Mouse (Mus musculus): ENCODE data around the gene T. TPM values are rescaled to one million over a fixed set of nuclear protein-coding genes. Genes with fewer than 3 reads are reported as not detected.

Gene T
- polyA plus RNA-seq, 1 experiment from 2014 or later = 0.12 TPM

DNA sequence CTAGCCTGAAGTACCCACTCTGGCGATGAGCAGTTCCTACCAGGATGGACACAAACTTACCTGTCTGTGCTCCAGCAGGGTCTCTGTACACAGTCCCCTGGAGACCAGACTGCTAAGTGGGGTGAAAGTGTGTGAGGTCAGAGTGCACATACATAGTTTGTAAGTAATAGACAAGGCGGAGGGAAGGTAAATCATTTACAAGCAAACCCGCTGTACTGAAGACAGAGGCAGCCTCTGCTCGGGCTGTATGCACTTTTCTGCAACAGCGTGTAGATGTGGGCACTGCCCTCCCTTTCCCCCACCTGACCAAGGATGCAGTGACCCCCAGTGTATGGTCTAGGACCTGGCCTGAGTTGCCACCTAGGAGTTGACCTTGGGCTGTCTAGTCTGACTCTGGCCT, 20.6 kb upstream of the T start:
- no peaks in the 10 kb centered on the region for H3K36me3 ChIP-seq (ENCODE audit: control insufficient read depth, insufficient read depth)
- peak; percentile 51; the same call in 1 of the 2 replicates for ATAC-seq
- no peak overlapping the region for H3K27ac ChIP-seq (ENCODE audit: low read depth, low read length)
- peaks cover 2% of the 10 kb centered on the region for H3K4me1 ChIP-seq (replicated peaks; ENCODE audit: control insufficient read depth, insufficient read depth, low read length)
- H3K27me3 ChIP-seq (replicated peaks; ENCODE audit: control insufficient read depth, insufficient read depth, low read length) = no peaks in the 10 kb centered on the region
- 33% methylated on average over 5 of the region's 5 CpGs for whole genome bisulfite sequencing
- no peak overlapping the region for H3K4me3 ChIP-seq (ENCODE audit: low read depth, low read length)
- peak overlapping the region; percentile 51 for H3K4me2 ChIP-seq (replicated peaks; ENCODE audit: low read depth)
- no peak for TF ChIP-seq CTCF (IDR thresholded peaks at IDR 0.05; ENCODE audit: low read depth)
- H3K9me3 ChIP-seq (ENCODE audit: control insufficient read depth) = no peaks in the 10 kb centered on the region
- no peak overlapping the region for H3K9ac ChIP-seq (ENCODE audit: low read depth, low read length)

DNA sequence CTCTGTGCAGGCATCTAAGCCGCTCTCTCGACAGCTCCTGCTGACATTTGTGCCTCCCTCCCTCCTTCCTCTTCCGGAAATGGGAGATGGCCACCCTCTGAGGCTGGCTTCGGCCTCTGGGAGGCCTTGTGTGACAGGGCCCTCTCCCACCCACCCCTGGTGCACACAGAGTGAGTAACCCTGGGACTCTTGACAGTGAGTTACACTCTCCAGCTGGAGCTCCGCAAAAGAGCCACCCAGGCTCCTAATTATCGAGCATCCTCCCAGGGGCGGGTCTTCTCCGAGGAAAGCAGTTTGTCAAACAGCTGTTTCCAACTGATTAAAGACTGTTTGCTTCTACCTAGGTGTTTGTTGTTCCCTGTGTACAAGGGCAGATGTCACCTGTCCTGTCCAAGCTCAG, 18.7 kb upstream of the T start:
- WGBS = 48% methylated on average over 8 of the region's 8 CpGs
- Histone ChIP-seq H3K27me3 (replicated peaks; ENCODE audit: control insufficient read depth, insufficient read depth, low read length) (no peaks in the 10 kb centered on the region), H3K4me3 (ENCODE audit: low read depth, low read length) (no peak overlapping the region), H3K36me3 (ENCODE audit: control insufficient read depth, insufficient read depth) (no peaks in the 10 kb centered on the region), H3K27ac (ENCODE audit: low read depth, low read length) (no peak overlapping the region), H3K4me1 (replicated peaks; ENCODE audit: control insufficient read depth, insufficient read depth, low read length) (peaks cover 2% of the 10 kb centered on the region), H3K4me2 (replicated peaks; ENCODE audit: low read depth) (no peak overlapping the region), H3K9me3 (ENCODE audit: control insufficient read depth) (no peaks in the 10 kb centered on the region), H3K9ac (ENCODE audit: low read depth, low read length) (no peak overlapping the region)
- no peak for ATAC-seq
- no peak for TF ChIP-seq CTCF (IDR thresholded peaks at IDR 0.05; ENCODE audit: low read depth)

DNA sequence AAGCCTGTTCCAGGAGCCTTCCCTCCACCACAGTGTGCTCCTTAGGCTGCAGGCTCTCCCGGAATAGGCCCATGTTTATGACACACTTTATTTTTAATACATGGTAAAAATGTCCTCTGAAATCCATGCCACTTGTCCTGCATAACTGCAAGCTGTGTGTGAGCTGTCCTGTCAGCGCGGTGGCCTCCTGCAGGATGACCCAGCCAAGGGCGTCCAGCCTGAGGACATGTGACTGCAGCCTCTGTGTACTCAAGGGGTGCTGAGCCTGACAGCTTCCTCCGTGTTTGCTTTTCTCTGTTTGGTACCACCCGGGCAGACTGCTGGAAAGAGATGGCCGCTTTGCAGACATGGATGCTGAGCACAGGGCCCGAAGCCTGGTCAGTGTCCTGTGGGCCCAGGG, 17.4 kb upstream of the T start:
- no peak for TF ChIP-seq CTCF (IDR thresholded peaks at IDR 0.05; ENCODE audit: low read depth)
- Histone ChIP-seq H3K36me3 (ENCODE audit: control insufficient read depth, insufficient read depth) (no peaks in the 10 kb centered on the region), H3K27ac (ENCODE audit: low read depth, low read length) (no peak overlapping the region), H3K9me3 (ENCODE audit: control insufficient read depth) (no peaks in the 10 kb centered on the region), H3K27me3 (replicated peaks; ENCODE audit: control insufficient read depth, insufficient read depth, low read length) (no peaks in the 10 kb centered on the region), H3K4me1 (replicated peaks; ENCODE audit: control insufficient read depth, insufficient read depth, low read length) (peaks cover 2% of the 10 kb centered on the region), H3K4me2 (replicated peaks; ENCODE audit: low read depth) (no peak overlapping the region), H3K4me3 (ENCODE audit: low read depth, low read length) (no peak overlapping the region), H3K9ac (ENCODE audit: low read depth, low read length) (no peak overlapping the region)
- ATAC-seq = no peak
- 60% methylated on average over 8 of the region's 8 CpGs for WGBS

DNA sequence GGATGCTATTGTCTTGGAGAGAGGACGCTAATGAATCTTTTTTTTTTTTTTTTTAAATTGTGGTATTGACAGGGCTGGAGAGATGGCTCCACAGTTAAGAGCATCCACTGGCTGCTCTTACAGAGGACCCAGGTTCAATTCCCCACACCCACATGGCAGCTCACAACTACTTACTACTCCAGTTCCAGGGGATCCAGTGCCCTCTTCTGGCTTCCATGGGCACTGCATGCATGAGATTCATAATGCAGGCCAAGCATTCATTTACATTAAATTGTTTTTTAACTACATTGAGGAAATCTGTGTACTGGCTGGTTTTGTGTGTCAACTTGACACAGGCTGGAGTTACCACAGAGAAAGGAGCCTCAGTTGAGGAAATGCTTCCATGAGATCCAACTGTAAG, 13.5 kb upstream of the T start:
- Histone ChIP-seq H3K9ac (ENCODE audit: low read depth, low read length) (no peak overlapping the region), H3K4me1 (replicated peaks; ENCODE audit: control insufficient read depth, insufficient read depth, low read length) (no peaks in the 10 kb centered on the region), H3K9me3 (ENCODE audit: control insufficient read depth) (no peaks in the 10 kb centered on the region), H3K36me3 (ENCODE audit: control insufficient read depth, insufficient read depth) (no peaks in the 10 kb centered on the region), H3K27ac (ENCODE audit: low read depth, low read length) (no peak overlapping the region), H3K4me2 (replicated peaks; ENCODE audit: low read depth) (no peak overlapping the region), H3K27me3 (replicated peaks; ENCODE audit: control insufficient read depth, insufficient read depth, low read length) (no peaks in the 10 kb centered on the region), H3K4me3 (ENCODE audit: low read depth, low read length) (no peak overlapping the region)
- ATAC-seq = no peak
- WGBS = 63% methylated on average over 1 of the region's 1 CpGs
- peak; percentile 53 for TF ChIP-seq CTCF (IDR thresholded peaks at IDR 0.05; ENCODE audit: low read depth)

- no peak overlapping the region for H3K27ac ChIP-seq (ENCODE audit: low read depth, low read length)
- H3K4me1 ChIP-seq (replicated peaks; ENCODE audit: control insufficient read depth, insufficient read depth, low read length) = no peaks in the 10 kb centered on the region
- no peaks in the 10 kb centered on the region for H3K36me3 ChIP-seq (ENCODE audit: control insufficient read depth, insufficient read depth)
- 37% methylated on average over 5 of the region's 5 CpGs for WGBS
- no peaks in the 10 kb centered on the region for H3K27me3 ChIP-seq (replicated peaks; ENCODE audit: control insufficient read depth, insufficient read depth, low read length)
- no peak overlapping the region for H3K4me2 ChIP-seq (replicated peaks; ENCODE audit: low read depth)
- no peak overlapping the region for H3K9ac ChIP-seq (ENCODE audit: low read depth, low read length)
- ATAC-seq = no peak
- H3K9me3 ChIP-seq (ENCODE audit: control insufficient read depth) = no peaks in the 10 kb centered on the region
- H3K4me3 ChIP-seq (ENCODE audit: low read depth, low read length) = no peak overlapping the region
- no peak for TF ChIP-seq CTCF (IDR thresholded peaks at IDR 0.05; ENCODE audit: low read depth)
Measured at GRCm38 (mm10) chr17:8421517-8421916, 12.7 kb upstream of the T start.

DNA sequence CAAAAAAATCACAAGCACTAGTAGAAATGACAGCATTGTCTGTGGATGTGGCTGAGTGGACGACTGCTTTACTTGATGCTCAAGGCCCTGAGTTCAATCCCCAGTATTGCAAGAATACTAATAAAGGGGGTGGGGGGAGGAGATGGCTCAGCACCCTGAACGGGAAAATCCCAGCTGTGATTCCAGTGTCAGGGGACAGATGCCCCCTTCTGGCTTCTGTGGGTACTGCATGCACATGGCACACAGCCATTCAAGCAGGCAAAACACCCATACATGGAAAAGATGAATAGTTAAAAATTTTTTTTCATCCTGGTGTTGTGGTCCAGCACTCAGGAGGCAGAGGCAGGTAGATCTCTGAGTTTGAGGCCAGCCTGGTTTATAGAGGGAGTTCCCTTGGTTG, 10.9 kb upstream of the T start:
- H3K36me3 ChIP-seq (ENCODE audit: control insufficient read depth, insufficient read depth) = no peaks in the 10 kb centered on the region
- no peak overlapping the region for H3K4me2 ChIP-seq (replicated peaks; ENCODE audit: low read depth)
- no peak overlapping the region for H3K9ac ChIP-seq (ENCODE audit: low read depth, low read length)
- ATAC-seq = no peak
- 55% methylated on average over 2 of the region's 2 CpGs for WGBS
- TF ChIP-seq CTCF (IDR thresholded peaks at IDR 0.05; ENCODE audit: low read depth) = peak; percentile 70
- no peaks in the 10 kb centered on the region for H3K9me3 ChIP-seq (ENCODE audit: control insufficient read depth)
- H3K4me3 ChIP-seq (ENCODE audit: low read depth, low read length) = no peak overlapping the region
- no peak overlapping the region for H3K27ac ChIP-seq (ENCODE audit: low read depth, low read length)
- H3K27me3 ChIP-seq (replicated peaks; ENCODE audit: control insufficient read depth, insufficient read depth, low read length) = peaks cover 7% of the 10 kb centered on the region
- H3K4me1 ChIP-seq (replicated peaks; ENCODE audit: control insufficient read depth, insufficient read depth, low read length) = no peaks in the 10 kb centered on the region

GRCm38 (mm10) chr17:8429436-8429835, 4.8 kb upstream of the T start:
- no peak for TF ChIP-seq CTCF (IDR thresholded peaks at IDR 0.05; ENCODE audit: low read depth)
- Histone ChIP-seq H3K27me3 (replicated peaks; ENCODE audit: control insufficient read depth, insufficient read depth, low read length) (peaks cover 67% of the 10 kb centered on the region), H3K4me2 (replicated peaks; ENCODE audit: low read depth) (no peak overlapping the region), H3K9me3 (ENCODE audit: control insufficient read depth) (no peaks in the 10 kb centered on the region), H3K4me3 (ENCODE audit: low read depth, low read length) (no peak overlapping the region), H3K27ac (ENCODE audit: low read depth, low read length) (no peak overlapping the region), H3K36me3 (ENCODE audit: control insufficient read depth, insufficient read depth) (no peaks in the 10 kb centered on the region), H3K4me1 (replicated peaks; ENCODE audit: control insufficient read depth, insufficient read depth, low read length) (no peaks in the 10 kb centered on the region), H3K9ac (ENCODE audit: low read depth, low read length) (no peak overlapping the region)
- no peak for ATAC-seq
- 2% methylated on average over 16 of the region's 16 CpGs for WGBS
